Mouse (Mus musculus): ENCODE data around the gene Mab21l3. TPM values are rescaled to one million over a fixed set of nuclear protein-coding genes. Genes with fewer than 3 reads are reported as not detected.

Gene Mab21l3
- total RNA-seq (2021): 1 to 10 TPM in 1 of 2 experiments, under 1 TPM in 1; 0.23 to 1.2 TPM
- 0.33 and 0.42 TPM in 2 replicates for polyA plus RNA-seq (2012; rRNA removed)
- long read RNA-seq: 0 reads

DNA sequence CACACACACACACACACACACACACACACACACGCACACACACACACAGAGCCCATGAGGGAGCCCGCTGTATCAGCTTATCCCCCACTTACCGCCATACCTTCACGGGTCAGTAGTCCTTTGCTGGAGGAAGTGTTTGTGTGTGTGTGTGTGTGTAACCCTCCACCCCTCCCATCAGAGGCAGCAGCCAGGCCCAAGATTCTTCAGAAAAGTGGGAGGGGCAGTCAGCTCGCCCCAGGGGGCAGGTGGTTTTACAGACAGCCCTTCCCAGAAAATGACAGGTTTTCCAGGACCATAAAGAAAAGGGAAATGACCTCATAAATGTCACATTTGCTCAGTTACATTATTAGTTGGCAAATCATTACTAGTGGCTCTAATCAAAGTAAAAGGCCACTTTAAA lies at the start of gene Mab21l3:
TSS of gene Mab21l3 (minus strand) at position 144 of the 400 bp plus-strand sequence.
- no peak for DNase-seq

DNA sequence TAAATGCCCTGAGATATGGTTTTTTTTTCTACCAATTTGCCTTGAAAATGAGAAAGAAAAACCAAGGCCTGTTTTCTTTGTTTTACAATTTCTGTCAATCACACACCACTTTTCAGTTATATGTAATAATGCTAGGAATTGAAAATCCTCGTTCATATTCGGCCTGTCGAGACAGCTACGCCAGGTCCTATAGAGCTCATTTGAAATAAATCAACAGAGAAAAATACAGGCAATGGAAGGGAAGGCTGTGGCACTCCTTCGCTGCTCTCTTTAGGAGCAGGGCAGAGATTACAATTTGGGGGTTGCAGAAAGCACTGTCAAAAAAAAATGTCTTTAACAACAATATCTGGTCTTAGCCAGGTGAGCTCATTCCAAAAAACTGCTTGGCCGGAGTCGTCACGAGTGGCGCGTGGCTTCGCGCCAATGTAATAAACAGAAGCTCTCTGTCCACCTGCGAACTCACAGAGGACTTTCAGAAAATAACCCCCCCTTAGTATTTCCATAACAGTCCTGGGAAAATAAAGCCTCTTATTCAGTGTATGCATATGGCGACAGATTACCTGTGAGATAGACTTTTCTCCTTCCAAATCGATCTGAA lies 48.7 kb upstream of the Mab21l3 start:
- no peak for DNase-seq

DNA sequence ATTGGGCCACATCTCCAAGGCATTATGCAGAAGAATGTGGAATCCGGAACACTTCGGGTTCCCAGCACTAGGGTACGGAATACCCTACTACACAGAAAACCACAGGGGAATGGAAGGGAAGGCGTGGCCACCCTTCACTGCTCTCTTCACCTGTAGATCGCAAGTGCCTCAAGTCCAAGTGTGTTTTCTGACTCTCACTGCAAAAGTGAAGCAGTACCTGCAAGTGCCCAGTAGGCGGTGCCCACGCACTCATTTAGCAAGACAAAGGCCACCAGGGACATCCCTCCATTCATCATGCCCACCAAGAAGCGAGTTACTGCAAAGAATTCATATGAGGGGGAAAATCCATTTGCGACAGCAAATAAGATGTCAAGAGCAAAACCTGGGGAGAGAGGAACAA lies 48.1 kb upstream of the Mab21l3 start:
- DNase-seq: peak; percentile 78

DNA sequence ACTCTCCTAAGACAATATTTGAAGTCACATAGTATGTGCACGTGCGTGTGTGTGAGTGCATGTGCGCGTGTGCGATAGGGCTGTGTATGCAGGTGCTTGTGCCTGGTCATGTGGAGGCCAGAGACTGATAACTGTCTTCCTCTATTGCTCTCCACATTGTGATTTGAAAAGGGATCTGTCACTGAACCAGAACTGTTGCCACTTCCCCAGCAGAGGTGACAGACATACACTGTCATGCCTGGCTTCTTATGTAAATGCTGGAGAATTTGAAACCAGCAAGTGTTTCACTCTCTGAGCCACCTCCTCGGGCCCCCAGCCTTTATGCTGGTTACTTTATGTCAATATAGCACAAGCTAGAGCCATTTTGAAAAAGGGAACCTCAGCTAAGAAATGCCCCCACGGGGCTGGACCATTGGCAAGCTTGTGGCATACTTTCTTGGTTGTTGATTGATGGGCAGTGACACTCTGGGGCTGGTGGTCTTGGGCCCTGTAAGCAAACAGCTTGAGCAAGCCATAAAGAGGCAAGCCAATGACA lies 46.7 kb upstream of the Mab21l3 start:
- no peak for DNase-seq

DNA sequence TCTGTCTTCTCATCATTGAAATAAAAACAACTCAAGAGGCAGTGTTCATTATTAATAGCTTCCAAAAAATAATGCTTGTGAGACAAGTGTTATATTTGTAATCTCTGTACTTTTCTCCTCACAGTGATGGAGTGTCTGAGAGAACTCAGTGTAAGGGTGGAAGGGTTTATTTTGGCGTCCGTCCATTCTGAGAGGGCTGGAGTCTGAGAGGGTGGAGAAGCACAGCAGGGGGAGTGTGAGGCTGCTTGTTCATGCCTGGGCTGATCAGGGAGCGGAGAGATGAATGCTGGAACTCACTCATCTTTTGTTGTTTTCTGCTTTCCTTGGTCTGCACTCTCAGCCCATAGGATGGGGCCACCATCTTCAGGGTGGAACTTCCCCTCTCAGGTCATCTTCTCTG lies 36.8 kb upstream of the Mab21l3 start:
- no peak for DNase-seq

DNA sequence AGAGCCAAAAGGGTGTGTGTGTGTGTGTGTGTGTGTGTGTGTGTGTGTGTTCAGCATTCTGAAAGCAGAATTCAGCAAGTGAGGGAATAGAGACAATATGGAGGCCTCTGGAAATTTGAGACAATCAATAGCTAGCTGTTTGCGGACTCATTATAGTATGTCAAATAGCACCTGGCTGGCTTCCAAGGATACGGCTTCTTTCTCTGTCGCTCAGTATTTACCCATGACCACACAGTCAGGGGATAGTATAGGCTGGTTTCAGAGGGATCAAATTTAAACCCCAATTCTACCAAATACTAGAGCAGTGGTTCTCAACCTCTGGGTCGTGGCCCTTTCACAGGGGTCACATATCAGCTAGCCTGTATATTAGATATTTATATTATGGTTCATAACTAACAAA lies 36.3 kb upstream of the Mab21l3 start:
- no peak for DNase-seq

DNA sequence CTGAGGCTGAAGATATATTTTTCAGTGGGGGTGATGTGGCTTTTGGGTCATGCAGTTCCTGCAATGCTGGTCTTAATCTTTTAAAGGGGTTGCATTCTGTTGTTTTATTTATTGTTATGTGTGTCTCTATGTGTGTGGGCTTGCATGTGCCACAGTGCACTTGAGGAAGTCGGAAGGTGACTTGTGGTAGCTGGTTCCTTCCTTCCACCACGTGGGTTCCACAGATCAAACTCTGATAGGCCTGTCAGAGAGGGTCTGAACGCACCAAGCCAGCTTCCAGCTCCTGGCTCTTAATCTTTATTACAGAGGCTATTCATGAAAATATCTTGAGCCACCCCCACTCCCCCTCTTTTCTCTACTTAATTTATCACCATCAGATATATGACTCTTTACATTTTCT lies 35.1 kb upstream of the Mab21l3 start:
- DNase-seq: no peak

DNA sequence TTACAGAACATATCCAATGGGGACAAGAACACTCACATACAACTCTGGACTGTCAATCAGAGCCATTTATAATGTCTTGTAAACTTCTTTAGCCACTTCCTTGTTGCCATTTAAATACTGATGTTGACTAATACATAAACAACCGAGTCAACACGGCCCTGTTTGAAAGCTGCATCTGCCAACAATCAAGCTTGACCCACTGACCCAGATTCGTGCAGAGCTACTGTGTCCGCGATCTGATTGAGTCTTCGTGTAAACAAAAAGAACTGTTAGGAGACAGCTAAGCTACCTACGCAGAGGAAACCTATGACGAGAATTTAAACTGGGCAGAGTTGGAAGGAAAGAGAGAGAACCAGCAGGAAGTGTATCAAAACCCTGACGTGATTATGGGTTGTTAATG lies 33.0 kb upstream of the Mab21l3 start:
- no peak for DNase-seq

DNA sequence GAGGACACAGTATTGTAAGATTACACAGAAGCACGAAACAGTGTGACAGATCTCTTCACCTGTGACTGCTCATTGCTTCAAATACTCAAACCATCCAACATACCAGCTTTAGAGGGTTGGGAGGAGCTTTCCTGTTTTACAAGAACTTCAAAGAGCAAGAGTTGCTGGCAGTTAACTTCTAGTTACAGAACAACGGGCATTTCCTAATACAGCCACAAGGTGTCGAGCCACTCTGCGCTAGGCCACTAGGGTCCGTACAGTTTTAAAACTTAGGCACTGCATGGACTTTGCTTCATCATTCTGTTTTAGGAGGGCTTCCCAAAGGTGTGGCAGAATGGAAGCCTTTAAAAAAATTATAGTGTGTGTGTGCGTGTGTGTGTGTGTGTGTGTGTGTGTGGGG lies 32.1 kb upstream of the Mab21l3 start:
- no peak for DNase-seq

DNA sequence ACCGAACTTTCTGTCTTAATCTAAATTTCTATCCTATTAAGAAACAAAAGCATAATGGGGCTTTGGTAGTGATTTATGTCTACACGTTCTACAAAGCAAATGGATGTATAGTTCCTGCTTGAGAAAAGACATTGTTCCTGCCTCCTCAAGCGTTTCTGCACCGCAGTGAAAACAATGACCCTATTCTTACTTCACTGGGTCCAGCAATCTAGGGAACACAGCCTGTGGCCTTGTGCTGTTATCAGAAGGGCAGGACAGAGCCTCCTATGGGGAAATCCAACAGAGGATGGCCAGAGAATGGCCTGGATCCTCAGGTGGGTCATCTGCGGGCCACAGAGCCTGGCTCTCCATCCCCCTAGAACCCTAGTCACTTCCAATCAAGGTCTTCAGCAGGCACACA lies 29.4 kb upstream of the Mab21l3 start:
- no peak for DNase-seq

DNA sequence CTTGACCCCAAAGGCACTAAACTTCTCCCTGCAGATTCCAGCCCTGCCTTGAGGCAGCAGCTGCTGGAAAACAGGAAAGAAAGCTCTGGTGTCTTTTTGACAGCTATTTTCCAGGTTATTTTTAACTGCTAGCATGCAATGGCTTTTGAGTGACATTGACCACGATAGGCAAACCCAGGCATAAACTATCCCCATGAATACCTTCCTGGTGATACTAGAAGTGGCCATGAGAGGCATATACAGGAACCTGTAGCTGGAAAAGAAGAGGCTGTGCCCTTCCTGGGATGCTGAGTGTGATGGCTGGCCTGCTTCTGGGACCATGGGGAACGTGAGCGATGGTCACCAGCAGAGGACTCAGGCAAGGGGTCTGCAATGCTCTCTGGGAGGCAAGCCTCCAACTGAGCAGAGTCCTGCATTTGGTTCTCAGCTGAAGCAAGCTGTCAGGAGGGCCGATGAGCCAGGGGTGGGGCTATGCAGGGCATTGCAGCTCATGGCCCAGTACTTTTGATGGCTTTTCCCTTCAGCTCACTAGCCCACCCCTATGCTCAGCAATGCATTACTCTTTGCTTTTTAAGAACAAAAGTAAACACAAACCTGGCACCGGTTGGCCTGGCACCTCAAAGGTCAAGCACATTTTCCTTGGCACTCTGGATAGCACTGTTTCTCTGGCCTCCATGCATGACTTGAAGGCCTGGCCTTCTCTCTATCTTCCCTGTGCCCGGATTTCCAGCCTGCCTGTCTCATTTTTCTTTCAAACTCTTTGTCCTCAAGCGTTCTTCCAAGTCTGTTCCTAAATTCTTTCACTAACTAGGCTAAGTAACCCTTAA lies 27.9 kb upstream of the Mab21l3 start:
- no peak for DNase-seq

DNA sequence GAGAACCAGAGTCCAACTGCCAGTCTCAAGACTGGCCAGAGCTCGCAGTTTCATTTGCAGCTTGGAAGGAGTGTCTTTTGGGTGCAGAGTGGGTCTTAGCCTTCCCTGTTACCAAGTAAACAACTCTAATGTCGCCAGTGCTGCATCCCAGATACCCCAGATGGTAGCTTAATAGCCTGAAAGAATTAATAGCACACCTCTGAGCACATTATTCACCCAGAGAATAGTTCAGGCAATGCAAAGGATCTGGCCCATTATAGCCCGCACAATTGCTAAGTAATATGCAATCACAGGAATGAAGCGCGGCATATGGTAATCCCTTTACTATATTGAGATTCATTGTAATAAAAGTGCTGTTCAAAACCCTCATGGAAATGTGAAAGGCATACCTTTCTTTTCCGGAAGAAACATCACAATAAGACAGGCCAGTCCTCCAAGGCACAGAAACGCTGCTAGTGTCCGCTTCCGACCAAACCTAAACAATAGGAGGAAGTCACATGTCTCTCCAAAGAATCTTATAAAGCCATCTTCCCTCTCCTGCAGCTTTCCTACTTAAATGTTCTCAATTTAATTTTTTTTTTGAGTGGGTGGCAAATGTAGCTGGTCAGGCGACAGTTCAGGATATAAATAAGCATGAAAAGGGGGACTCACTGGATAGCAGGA lies 26.6 kb upstream of the Mab21l3 start:
- DNase-seq: no peak

DNA sequence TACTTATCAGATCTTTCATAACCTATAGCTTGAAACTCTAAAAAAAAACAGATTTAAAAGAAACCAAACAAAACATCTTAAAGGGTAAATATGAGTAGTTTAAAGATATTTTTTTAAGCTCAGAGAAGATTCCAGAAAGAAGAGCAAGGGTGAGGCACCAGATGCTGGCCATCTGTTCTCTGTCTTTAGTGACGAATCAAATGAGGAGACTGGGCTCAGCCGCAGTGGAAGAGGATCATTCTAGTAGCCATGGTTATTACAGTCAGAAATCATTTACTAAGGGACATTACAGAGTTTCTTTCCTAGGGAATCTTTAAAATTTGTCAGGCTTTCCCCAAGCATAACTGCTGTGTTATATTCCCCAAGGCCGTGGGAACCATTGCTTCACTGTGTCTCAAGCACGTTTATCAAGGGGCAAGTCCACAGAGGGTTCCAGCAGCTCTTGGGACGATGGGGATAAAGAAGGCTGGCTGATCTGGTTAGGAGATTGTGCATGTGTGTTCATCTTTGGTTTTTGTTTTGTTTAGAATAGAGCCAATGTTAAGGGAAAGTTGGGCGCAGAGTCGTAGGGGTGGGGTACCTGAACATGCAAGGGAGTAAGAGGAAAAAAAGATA lies 24.4 kb upstream of the Mab21l3 start:
- no peak for DNase-seq

DNA sequence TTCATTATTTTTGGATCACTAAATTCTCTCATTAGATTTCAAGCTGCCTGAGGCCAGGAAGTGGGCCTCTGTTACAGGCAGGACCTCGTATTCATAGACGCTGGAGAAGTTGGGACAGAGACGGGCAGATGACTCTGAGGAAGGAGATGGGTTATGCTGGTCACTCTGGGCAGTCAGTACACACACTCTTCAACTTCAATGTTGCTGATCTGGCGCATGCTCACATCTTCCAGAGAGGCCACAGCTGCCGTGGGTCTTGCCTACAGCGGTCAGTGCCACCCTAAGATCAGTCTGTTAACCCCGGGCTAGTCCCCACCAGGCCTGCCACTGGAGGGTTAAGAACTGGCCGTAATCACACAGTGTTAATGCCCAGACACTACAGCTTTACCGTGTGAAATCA lies 23.2 kb upstream of the Mab21l3 start:
- DNase-seq: no peak

DNA sequence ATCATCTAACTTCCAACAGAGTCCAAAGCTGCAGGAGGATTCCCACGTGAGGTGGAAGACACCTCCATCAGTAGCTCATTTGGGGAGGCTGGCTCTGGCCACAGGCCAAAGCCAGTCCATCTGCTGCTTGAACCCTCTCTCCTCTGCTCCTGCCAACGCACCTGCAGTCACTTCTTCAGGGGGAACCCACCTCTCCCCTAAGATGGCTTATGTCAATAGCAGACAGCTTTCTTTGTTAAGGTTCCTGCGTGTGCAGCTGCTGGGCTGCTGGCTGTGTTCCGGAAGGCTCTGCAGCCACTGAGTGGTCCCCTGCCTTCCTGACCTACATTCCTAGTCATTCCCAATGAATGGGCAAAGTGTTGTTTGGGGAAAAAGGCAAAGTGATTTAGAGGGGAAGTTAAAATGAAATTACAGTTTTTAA lies 18.3 kb upstream of the Mab21l3 start:
- DNase-seq: no peak

DNA sequence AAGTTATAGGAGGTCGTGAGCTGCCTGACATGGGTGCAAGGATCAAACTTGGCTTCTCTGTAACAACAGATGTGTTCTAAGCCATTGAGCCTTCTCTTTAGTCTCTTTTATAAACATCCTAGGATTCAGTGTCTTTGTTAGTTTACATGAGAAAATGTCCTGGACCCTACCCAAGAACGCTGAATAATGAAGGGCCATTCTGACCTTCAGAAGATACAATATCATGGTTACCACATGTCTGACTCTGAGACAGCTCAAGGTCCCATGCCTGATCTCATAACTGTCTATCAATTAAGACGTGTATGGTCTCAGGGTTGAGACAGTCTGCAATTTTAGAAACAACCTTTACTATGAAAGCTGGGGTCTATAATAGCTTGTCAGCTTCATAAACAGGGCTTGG lies 13.1 kb upstream of the Mab21l3 start:
- DNase-seq: peak; percentile 61

DNA sequence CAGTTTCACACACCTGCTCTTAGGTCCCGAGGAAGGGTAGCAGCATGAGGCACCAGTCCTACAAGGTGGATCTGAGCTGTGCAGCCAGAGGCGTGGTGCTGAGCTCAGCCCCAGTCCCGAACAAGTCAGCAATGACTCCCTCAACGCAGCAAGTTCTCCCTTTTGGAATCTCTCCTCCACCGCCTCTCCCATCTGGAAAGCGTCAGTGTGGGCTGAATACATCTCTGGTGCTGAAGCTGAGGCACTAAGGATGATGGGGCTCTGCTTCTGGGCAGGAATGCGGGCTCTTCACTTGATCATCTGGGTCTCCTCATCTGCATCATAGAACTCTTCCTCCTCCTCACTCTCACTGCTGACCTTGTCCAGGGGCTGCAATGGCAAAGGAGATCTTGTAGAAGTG lies 11.4 kb upstream of the Mab21l3 start:
- no peak for DNase-seq

DNA sequence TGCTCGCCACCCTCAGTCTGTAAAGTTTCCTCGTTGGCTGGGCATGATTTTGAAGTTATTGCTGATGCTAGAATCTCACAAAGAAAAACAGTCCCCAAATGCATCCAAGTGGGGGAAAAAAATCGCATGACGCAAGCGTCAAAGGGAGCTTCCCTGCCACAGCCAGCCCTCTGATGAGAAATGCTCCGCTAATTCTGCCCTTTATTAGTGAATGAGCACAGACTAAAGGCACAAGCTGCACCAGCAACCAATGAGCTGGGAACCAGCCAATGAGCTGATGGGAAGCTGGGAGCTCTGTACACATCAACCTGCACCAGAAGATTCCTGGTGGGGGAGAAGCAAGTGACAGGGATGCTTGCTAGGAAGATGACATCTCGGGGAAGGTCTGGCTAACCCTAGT lies 11.0 kb upstream of the Mab21l3 start:
- no peak for DNase-seq

DNA sequence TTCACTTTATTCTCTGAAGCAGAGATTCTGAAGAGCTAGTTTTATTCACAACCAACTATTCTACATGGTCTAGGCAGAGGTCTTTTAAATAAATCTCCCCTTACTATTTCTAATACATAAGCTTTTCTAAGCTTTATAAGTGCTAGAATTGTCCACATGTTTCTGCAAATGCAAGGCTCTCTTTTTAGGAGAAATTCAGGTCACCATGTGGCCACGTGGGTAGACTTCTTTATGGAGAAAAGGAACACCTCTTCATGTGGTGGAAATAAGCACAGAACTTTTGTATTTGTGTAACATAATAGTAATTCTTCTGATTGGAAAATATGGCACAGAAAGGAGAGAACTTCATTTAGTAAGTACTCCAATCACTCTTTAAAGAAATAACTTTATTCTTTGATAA lies 5.3 kb upstream of the Mab21l3 start:
- DNase-seq: no peak

DNA sequence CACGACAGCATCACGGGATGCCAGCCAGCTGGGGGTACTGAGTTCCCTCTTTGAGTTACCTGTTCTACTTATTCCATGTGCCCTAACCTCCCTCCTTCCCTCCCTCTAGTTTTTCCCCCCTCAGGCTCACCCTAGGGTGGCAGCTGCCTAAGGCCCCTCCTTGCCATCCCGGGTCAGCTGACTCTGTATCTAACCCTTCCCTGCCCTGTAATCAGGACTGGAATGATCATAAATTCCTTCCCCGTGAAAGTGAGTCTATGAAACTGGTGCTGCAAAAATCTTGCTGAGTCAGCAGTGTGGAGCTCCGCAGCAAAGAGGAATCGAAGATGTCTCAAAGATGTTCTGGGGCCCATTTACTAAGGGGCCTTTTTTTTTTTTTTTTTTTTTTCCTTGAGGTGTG lies 2.6 kb upstream of the Mab21l3 start:
- DNase-seq: no peak

DNA sequence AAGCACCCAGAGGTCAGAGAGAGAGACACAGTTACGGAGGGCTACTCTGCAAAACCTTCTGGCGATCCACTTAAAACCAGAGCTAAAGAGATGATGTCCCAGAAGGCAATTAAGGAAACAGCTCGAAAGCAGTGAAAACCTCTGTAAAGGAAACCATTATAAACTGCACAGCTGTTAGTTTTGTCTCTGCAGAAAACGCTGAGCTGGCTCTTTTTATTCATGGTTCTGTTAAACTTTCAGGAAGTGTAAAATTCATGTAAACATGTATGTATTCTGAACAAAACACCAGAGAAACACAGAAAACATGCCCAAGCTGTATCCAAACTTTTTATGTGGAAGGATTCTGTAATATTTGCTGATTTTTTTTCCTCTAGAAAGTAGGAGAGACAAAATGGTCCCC lies 2.7 kb downstream of the Mab21l3 start:
- DNase-seq: no peak

DNA sequence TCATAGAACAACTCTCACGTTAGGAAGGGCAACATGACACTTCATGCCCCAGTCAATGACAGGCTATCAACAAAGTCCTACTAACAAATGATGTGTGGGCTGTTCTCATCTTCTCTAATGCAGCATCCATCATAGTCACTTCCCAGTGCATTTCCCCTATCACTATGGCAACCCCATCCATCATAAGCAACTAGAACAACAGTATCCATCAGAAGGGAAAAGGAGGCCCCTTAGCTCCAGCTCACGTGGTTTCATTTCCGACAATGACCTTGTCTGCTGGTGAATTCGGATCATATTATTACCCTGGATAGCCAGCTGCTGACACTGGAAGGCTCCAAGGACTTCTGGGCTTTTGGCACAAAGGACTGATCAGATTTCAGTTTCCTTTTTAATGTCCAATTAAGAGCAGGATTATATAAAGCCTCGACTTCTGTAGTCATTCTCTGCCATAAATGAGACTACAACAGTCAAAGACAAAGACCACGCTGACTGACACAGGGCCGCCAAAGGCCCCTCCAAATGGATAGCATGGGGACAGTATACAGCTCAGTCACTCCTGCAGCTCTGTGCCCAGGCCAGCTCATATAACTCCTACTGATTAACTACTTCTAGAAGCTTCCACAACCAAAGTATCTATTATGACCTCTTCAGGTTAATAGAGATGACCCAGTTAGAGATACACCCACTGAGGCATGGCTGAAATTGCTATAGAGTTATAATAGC lies 6.2 kb downstream of the Mab21l3 start:
- DNase-seq: peak; percentile 18
